Mouse (Mus musculus): ENCODE results near the gene Mymx. TPM values are rescaled to one million over a fixed set of nuclear protein-coding genes. Genes with fewer than 3 reads are reported as not detected.

The Mymx gene
- polyA plus RNA-seq, 1 experiment from 2014 or later: 1.6 TPM

- H3K36me3 ChIP-seq: peaks cover 48% of the 10 kb centered on the region
- H3K4me1 ChIP-seq: peaks cover 53% of the 10 kb centered on the region
- peak overlapping the region; percentile 83 for H3K4me3 ChIP-seq (replicated peaks)
- no peak overlapping the region; the same call in 1 of the 2 replicates for H3K27ac ChIP-seq (replicated peaks)
- no peak for ATAC-seq (ENCODE audit: low FRiP score)
- no peaks in the 10 kb centered on the region for H3K9me3 ChIP-seq (replicated peaks)
- H3K27me3 ChIP-seq (replicated peaks): no peaks in the 10 kb centered on the region
- WGBS: 93% methylated on average over 11 of the region's 11 CpGs
- H3K4me2 ChIP-seq: peak overlapping the region; percentile 96
- H3K9ac ChIP-seq (replicated peaks): peak overlapping the region; percentile 91
Measured at GRCm38 (mm10) chr17:45565103-45565502, 36.8 kb downstream of the Mymx start.

- Histone ChIP-seq H3K9ac (replicated peaks) (peak overlapping the region; percentile 91), H3K4me1 (peaks cover 48% of the 10 kb centered on the region), H3K27me3 (replicated peaks) (no peaks in the 10 kb centered on the region), H3K4me2 (peak overlapping the region; percentile 96), H3K27ac (replicated peaks) (peak overlapping the region; percentile 88), H3K4me3 (replicated peaks) (peak overlapping the region; percentile 83), H3K9me3 (replicated peaks) (no peaks in the 10 kb centered on the region), H3K36me3 (peaks cover 43% of the 10 kb centered on the region)
- 9% methylated on average over 18 of the region's 18 CpGs for WGBS
- ATAC-seq (ENCODE audit: low FRiP score): no peak; the same call in 1 of the 2 replicates
Measured at GRCm38 (mm10) chr17:45564531-45565084, 37.3 kb downstream of the Mymx start.

GRCm38 (mm10) chr17:45563655-45564530 is 38.0 kb downstream of the Mymx start, which contains the start of gene Slc35b2:
TSS of gene Slc35b2 (plus strand) at chr17:45563874.
- Histone ChIP-seq H3K9me3 (replicated peaks) (no peaks in the 10 kb centered on the region), H3K9ac (replicated peaks) (peak within 1 kb of the TSS; percentile 91), H3K27ac (replicated peaks) (peak within 1 kb of the TSS; percentile 88), H3K4me3 (replicated peaks) (peak within 1 kb of the TSS; percentile 83), H3K4me2 (peak within 1 kb of the TSS; percentile 96), H3K36me3 (peaks cover 36% of the 10 kb centered on the region), H3K27me3 (replicated peaks) (no peaks in the 10 kb centered on the region), H3K4me1 (peaks cover 41% of the 10 kb centered on the region)
- under 1% methylated on average over 59 of the region's 61 CpGs for WGBS
- ATAC-seq (ENCODE audit: low FRiP score): peak; percentile 87

- no peaks in the 10 kb centered on the region for H3K9me3 ChIP-seq (replicated peaks)
- H3K27me3 ChIP-seq (replicated peaks): no peaks in the 10 kb centered on the region
- peak overlapping the region; percentile 83; the same call in 1 of the 2 replicates for H3K4me3 ChIP-seq (replicated peaks)
- H3K36me3 ChIP-seq: peaks cover 29% of the 10 kb centered on the region
- no peak for ATAC-seq (ENCODE audit: low FRiP score)
- WGBS: 83% methylated on average over 12 of the region's 12 CpGs
- peak overlapping the region; percentile 88; the same call in 1 of the 2 replicates for H3K27ac ChIP-seq (replicated peaks)
- H3K4me2 ChIP-seq: peak overlapping the region; percentile 96
- H3K4me1 ChIP-seq: peaks cover 35% of the 10 kb centered on the region
- H3K9ac ChIP-seq (replicated peaks): no peak overlapping the region
Measured at GRCm38 (mm10) chr17:45563216-45563615, 38.7 kb downstream of the Mymx start.

GRCm38 (mm10) chr17:45559732-45560525 is 42.0 kb downstream of the Mymx start:
- Histone ChIP-seq H3K9me3 (replicated peaks) (no peaks in the 10 kb centered on the region), H3K36me3 (no peaks in the 10 kb centered on the region), H3K4me1 (peaks cover 24% of the 10 kb centered on the region), H3K4me2 (no peak overlapping the region), H3K9ac (replicated peaks) (no peak overlapping the region), H3K4me3 (replicated peaks) (no peak overlapping the region), H3K27me3 (replicated peaks) (peaks cover 11% of the 10 kb centered on the region), H3K27ac (replicated peaks) (no peak overlapping the region)
- WGBS: 92% methylated on average over 15 of the region's 15 CpGs
- no peak for ATAC-seq (ENCODE audit: low FRiP score)

GRCm38 (mm10) chr17:45557998-45558862 is 43.7 kb downstream of the Mymx start:
- H3K4me2 ChIP-seq: no peak overlapping the region
- no peak overlapping the region for H3K9ac ChIP-seq (replicated peaks)
- ATAC-seq (ENCODE audit: low FRiP score): no peak
- peaks cover 13% of the 10 kb centered on the region for H3K27me3 ChIP-seq (replicated peaks)
- no peaks in the 10 kb centered on the region for H3K36me3 ChIP-seq
- H3K4me3 ChIP-seq (replicated peaks): no peak overlapping the region
- no peaks in the 10 kb centered on the region for H3K9me3 ChIP-seq (replicated peaks)
- no peak overlapping the region for H3K27ac ChIP-seq (replicated peaks)
- 76% methylated on average over 16 of the region's 16 CpGs for WGBS
- peaks cover 17% of the 10 kb centered on the region for H3K4me1 ChIP-seq

GRCm38 (mm10) chr17:45557246-45557824 is 44.6 kb downstream of the Mymx start:
- Histone ChIP-seq H3K27ac (replicated peaks) (no peak overlapping the region), H3K27me3 (replicated peaks) (peaks cover 16% of the 10 kb centered on the region), H3K4me3 (replicated peaks) (no peak overlapping the region), H3K36me3 (no peaks in the 10 kb centered on the region), H3K9ac (replicated peaks) (no peak overlapping the region), H3K4me1 (peaks cover 17% of the 10 kb centered on the region), H3K4me2 (0 out of 2 replicates have a peak overlapping the region, but pooled peaks have one; percentile 99), H3K9me3 (replicated peaks) (no peaks in the 10 kb centered on the region)
- ATAC-seq (ENCODE audit: low FRiP score): no peak
- 63% methylated on average over 7 of the region's 7 CpGs for WGBS

- no peaks in the 10 kb centered on the region for H3K36me3 ChIP-seq
- H3K9ac ChIP-seq (replicated peaks): peak overlapping the region; percentile 74; the same call in 1 of the 2 replicates
- ATAC-seq (ENCODE audit: low FRiP score): no peak
- peaks cover 21% of the 10 kb centered on the region for H3K4me1 ChIP-seq
- peak overlapping the region; percentile 99 for H3K4me2 ChIP-seq
- H3K4me3 ChIP-seq (replicated peaks): peak overlapping the region; percentile 64
- peaks cover 16% of the 10 kb centered on the region for H3K27me3 ChIP-seq (replicated peaks)
- 80% methylated on average over 3 of the region's 3 CpGs for WGBS
- no peak overlapping the region for H3K27ac ChIP-seq (replicated peaks)
- H3K9me3 ChIP-seq (replicated peaks): no peaks in the 10 kb centered on the region
Measured at GRCm38 (mm10) chr17:45556514-45557245, 45.2 kb downstream of the Mymx start.

GRCm38 (mm10) chr17:45556107-45556489 is 45.8 kb downstream of the Mymx start:
- Histone ChIP-seq H3K9ac (replicated peaks) (peak overlapping the region; percentile 74), H3K9me3 (replicated peaks) (no peaks in the 10 kb centered on the region), H3K4me3 (replicated peaks) (peak overlapping the region; percentile 64), H3K36me3 (no peaks in the 10 kb centered on the region), H3K27me3 (replicated peaks) (peaks cover 16% of the 10 kb centered on the region), H3K4me2 (peak overlapping the region; percentile 99), H3K4me1 (peaks cover 21% of the 10 kb centered on the region), H3K27ac (replicated peaks) (no peak overlapping the region)
- ATAC-seq (ENCODE audit: low FRiP score): no peak
- 3% methylated on average over 14 of the region's 14 CpGs for WGBS
